Mouse (Mus musculus): Measurements from ENCODE around the gene Setdb1. TPM values are rescaled to one million over a fixed set of nuclear protein-coding genes. Genes with fewer than 3 reads are reported as not detected.
A peak's percentile ranks its signal among the peaks of the same experiment; 100 is the strongest.

Setdb1 gene
- polyA plus RNA-seq, 1 experiment from 2014 or later: 57.2 TPM

DNA sequence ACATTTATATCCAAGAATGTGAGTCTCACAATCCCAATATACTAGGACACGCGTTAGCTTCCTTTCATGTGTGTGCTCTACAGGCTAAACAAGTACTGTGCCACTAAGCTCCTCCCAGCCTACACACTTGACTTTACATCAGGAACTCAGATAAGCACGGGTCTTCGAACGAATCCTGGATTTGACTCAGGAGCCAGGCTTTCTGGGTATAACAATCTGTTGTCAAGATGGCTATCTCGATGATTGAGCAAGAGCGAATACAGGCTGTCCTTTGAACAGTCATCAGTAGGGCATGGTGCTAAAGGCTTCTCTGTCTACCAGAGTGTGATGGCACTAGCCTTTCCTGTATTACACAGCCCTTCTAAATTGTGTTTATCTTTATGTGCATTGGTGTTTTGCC, 59.0 kb downstream of the Setdb1 start:
- 94% methylated on average over 7 of the region's 7 CpGs for WGBS
- Histone ChIP-seq H3K9me3 (no peaks in the 10 kb centered on the region), H3K27ac (no peak overlapping the region), H3K9ac (no peak overlapping the region), H3K4me3 (no peak overlapping the region), H3K4me1 (no peaks in the 10 kb centered on the region), H3K27me3 (replicated peaks) (no peaks in the 10 kb centered on the region), H3K36me3 (peaks cover 43% of the 10 kb centered on the region), H3K4me2 (replicated peaks) (no peak overlapping the region)
- ATAC-seq (ENCODE audit: low FRiP score, low read depth): no peak

DNA sequence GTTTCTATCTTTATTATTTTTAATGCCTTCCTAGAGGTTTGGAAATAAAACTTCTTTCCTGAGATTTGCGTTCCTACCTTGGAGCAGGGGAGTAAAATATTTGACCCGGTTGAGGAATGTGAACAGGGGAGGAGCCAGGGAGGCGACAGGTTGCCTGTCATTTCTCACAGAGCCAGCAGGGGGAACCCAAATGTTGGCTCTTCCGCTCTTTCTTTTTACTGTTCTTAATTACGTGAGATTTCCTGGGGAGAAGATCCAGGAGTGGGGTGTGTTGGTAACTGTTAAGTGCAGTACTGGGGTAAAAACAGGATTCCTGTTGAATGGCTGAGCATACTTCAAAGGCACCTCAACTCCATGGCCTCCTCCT, 60.9 kb downstream of the Setdb1 start:
- Histone ChIP-seq H3K4me1 (no peaks in the 10 kb centered on the region), H3K9me3 (no peaks in the 10 kb centered on the region), H3K27ac (no peak overlapping the region), H3K9ac (no peak overlapping the region), H3K36me3 (peaks cover 53% of the 10 kb centered on the region), H3K27me3 (replicated peaks) (no peaks in the 10 kb centered on the region), H3K4me2 (replicated peaks) (no peak overlapping the region), H3K4me3 (no peak overlapping the region)
- WGBS: 7% methylated on average over 5 of the region's 5 CpGs
- ATAC-seq (ENCODE audit: low FRiP score, low read depth): no peak

DNA sequence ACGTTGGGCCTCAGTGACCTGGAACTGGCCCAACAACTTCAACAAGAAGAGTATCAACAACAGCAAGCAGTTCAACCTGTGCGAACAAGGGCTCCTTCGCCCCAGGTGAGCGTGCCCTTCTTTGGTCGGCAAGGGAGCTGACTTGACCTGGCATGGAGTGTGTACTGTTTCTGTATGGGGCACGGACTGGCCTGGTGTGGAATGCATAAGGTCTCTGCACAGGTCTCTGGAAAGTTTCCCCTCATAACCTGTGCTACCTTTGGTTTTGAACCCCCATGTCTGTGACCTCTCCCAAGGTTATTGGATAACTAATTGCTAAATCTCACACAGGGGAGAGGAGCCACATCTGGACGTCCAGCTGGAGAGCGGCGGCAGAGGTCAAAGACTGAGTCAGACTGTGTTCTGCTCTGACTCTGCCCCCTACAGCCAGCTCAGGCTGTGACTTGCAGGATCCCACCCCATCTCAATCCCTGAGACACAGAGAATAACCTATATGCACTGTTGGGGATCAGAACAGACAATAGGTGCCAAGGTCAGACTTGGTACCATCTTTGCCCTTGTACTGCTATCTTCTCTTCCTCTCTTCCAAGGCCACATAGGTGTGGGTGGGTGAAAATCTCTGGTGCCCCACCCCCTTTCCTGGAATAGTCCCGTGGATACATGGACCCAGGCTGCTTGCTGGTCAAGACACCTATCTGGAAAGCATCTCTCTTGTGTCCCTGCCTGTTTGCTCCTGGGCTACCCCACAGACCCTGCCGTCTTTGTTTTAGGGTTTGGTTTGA, 61.5 kb downstream of the Setdb1 start:
- H3K27me3 ChIP-seq (replicated peaks): no peaks in the 10 kb centered on the region
- H3K4me3 ChIP-seq: no peak overlapping the region
- no peaks in the 10 kb centered on the region for H3K9me3 ChIP-seq
- WGBS: 80% methylated on average over 11 of the region's 11 CpGs
- H3K4me2 ChIP-seq (replicated peaks): no peak overlapping the region
- ATAC-seq (ENCODE audit: low FRiP score, low read depth): 0 out of 2 replicates have a peak, but pooled peaks have one; percentile 2
- peaks cover 58% of the 10 kb centered on the region for H3K36me3 ChIP-seq
- H3K4me1 ChIP-seq: no peaks in the 10 kb centered on the region
- no peak overlapping the region for H3K9ac ChIP-seq
- no peak overlapping the region for H3K27ac ChIP-seq

DNA sequence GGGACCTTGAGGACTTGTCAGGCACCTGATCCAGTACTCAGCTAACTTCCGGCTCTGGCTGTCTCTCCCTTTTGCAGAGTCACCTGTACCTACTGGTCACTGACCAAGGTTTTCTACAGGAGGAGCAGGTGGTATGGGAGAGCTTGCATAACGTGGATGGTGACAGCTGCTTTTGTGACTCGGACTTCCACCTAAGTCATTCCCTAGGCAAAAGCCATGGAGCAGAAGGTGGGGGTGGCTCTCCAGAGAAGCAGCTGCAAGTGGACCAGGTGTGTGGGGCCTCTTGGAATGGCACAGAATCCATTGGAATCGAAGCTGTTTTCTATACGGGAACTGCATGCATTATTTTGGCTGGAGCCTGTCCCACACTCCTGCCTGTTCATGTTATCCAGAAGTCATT, 62.3 kb downstream of the Setdb1 start:
- no peaks in the 10 kb centered on the region for H3K9me3 ChIP-seq
- H3K4me2 ChIP-seq (replicated peaks): no peak overlapping the region
- H3K4me1 ChIP-seq: no peaks in the 10 kb centered on the region
- H3K36me3 ChIP-seq: peaks cover 66% of the 10 kb centered on the region
- no peak for ATAC-seq (ENCODE audit: low FRiP score, low read depth)
- no peaks in the 10 kb centered on the region for H3K27me3 ChIP-seq (replicated peaks)
- H3K9ac ChIP-seq: no peak overlapping the region
- WGBS: 91% methylated on average over 5 of the region's 5 CpGs
- H3K27ac ChIP-seq: no peak overlapping the region
- H3K4me3 ChIP-seq: no peak overlapping the region

DNA sequence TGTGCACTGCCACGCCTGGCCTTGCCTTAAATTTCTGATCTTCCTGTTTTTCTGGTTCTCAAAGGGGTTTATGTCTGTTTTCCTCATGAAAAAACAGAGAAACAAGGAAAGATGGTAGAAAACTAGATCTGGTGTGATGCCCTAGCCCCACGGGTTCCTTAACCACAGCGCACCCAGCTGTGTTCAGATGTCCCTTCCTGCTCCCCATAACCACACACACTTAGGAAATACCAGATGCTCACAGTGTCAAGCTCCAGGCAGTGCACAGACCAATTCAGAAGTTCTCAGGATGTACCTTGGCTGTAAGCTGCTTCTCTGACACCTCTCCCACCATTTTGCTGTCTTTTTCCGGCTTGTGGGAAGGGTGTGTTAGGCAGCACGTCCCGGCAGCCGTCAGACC, 62.7 kb downstream of the Setdb1 start:
- H3K9ac ChIP-seq: no peak overlapping the region
- H3K4me1 ChIP-seq: no peaks in the 10 kb centered on the region
- no peak overlapping the region for H3K4me2 ChIP-seq (replicated peaks)
- H3K27me3 ChIP-seq (replicated peaks): no peaks in the 10 kb centered on the region
- no peak for ATAC-seq (ENCODE audit: low FRiP score, low read depth)
- 90% methylated on average over 7 of the region's 7 CpGs for WGBS
- no peaks in the 10 kb centered on the region for H3K9me3 ChIP-seq
- peaks cover 70% of the 10 kb centered on the region for H3K36me3 ChIP-seq
- H3K4me3 ChIP-seq: no peak overlapping the region
- no peak overlapping the region for H3K27ac ChIP-seq

DNA sequence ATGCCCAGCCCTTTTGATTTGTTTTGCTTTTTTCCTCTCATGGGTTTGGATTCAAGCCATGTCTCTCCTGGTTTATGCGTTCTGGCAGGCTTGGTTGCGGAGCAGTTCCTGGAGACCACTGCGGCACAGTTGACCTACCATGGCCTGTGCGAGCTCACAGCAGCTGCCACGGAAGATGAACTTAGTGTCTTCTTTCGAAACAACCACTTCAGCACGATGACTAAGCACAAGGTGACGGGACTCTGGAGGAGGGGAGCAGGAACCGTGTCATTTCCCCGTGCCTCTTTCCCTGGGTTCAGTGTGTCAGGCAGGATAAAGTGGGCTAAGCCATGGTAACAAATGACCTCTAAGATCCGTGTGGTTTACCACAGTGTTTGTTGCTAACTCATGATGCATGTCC, 63.5 kb downstream of the Setdb1 start:
- Histone ChIP-seq H3K36me3 (peaks cover 74% of the 10 kb centered on the region), H3K4me1 (no peaks in the 10 kb centered on the region), H3K27ac (no peak overlapping the region), H3K4me3 (no peak overlapping the region), H3K4me2 (replicated peaks) (no peak overlapping the region), H3K27me3 (replicated peaks) (no peaks in the 10 kb centered on the region), H3K9ac (no peak overlapping the region), H3K9me3 (no peaks in the 10 kb centered on the region)
- no peak for ATAC-seq (ENCODE audit: low FRiP score, low read depth)
- 88% methylated on average over 11 of the region's 11 CpGs for WGBS

DNA sequence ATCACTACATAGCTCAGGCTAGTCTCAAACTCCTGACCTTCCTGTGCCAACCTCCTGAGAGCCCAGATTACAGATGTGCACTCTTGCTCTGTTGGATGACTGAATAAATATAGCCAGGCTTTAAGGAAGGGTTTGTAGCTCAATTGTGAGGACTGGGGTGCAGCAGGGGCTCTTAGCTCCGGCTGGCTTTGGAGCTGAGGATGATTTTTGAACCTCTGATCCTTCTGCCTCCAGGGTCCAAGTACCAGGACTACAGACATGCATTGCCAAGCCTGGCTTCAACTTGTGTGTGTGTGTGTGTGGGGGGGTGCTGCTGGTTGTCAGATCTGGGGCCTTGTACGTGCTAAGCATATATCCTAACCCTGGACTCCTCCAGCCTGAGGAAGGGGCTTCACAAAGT, 64.1 kb downstream of the Setdb1 start:
- Histone ChIP-seq H3K9me3 (no peaks in the 10 kb centered on the region), H3K4me2 (replicated peaks) (no peak overlapping the region), H3K27me3 (replicated peaks) (no peaks in the 10 kb centered on the region), H3K9ac (no peak overlapping the region), H3K4me3 (no peak overlapping the region), H3K4me1 (no peaks in the 10 kb centered on the region), H3K36me3 (peaks cover 80% of the 10 kb centered on the region), H3K27ac (no peak overlapping the region)
- ATAC-seq (ENCODE audit: low FRiP score, low read depth): no peak
- 83% methylated on average over 2 of the region's 2 CpGs for WGBS

DNA sequence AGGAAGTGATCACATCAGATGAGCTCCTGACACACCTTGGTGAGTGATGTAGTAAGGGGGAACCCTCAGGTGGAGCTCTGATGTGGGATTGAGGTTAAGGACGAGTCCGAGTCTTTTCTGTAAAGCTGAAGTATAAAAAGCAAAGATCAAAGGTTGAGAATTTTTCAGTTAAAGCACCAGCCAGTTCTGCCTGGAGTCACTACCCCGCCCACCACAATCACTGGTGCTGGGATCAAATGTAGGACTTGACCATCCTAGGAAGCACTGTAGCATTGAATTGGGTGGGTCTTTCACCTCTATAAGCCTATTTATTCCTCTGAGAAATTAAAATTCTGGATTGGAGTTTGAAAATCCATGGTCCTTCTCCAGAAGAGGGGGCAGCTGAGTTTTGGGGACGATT, 66.0 kb downstream of the Setdb1 start:
- 90% methylated on average over 4 of the region's 4 CpGs for WGBS
- Histone ChIP-seq H3K9ac (no peak overlapping the region), H3K27ac (no peak overlapping the region), H3K4me1 (no peaks in the 10 kb centered on the region), H3K4me2 (replicated peaks) (no peak overlapping the region), H3K27me3 (replicated peaks) (no peaks in the 10 kb centered on the region), H3K36me3 (peaks cover 74% of the 10 kb centered on the region), H3K4me3 (no peak overlapping the region), H3K9me3 (no peaks in the 10 kb centered on the region)
- ATAC-seq (ENCODE audit: low FRiP score, low read depth): no peak

DNA sequence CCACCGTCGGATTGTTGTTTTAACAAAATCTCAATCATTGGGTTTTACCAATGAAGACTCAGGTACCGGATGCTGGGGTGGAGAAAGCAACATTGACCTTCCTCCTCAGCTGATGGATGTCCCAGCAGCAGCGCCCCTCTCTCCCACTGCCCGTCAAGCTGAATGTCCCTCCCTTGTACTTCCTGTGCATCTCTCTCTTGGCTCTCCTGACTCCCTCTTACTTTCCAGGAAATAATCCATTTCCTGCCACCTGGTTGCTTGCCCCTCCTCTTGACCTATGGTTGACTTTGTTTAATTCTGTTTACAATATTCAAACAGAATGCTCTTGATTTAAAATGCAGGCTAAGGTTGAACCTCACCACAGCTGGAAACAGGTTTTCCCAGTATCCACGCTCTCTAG, 66.8 kb downstream of the Setdb1 start:
- Histone ChIP-seq H3K27me3 (replicated peaks) (no peaks in the 10 kb centered on the region), H3K36me3 (peaks cover 68% of the 10 kb centered on the region), H3K27ac (no peak overlapping the region), H3K9me3 (no peaks in the 10 kb centered on the region), H3K4me2 (replicated peaks) (no peak overlapping the region), H3K4me3 (no peak overlapping the region), H3K4me1 (0 out of 2 replicates have a peak, but pooled peaks cover under 1% of the 10 kb centered on the region), H3K9ac (no peak overlapping the region)
- WGBS: 82% methylated on average over 6 of the region's 6 CpGs
- no peak for ATAC-seq (ENCODE audit: low FRiP score, low read depth)

DNA sequence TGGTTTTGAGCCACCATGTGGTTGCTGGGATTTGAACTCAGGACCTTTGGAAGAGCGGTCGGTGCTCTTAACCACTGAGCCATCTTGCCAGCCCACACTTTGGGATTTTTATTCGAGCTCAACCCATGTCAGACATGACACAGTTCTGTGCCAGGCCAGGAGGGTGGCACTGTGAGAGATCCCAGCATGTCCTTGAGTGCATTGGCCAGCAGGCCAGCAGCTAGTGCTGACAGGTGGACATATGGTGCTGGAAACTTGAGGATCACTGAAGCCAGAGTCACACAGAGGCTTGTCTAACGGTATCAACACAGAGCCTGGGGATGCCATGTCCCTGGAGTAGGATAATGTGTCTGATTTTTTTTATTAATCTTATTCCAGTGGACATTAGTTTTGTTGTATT, 67.6 kb downstream of the Setdb1 start:
- 0 out of 2 replicates have a peak, but pooled peaks cover 8% of the 10 kb centered on the region for H3K4me1 ChIP-seq
- no peaks in the 10 kb centered on the region for H3K9me3 ChIP-seq
- peaks cover 60% of the 10 kb centered on the region for H3K36me3 ChIP-seq
- WGBS: 93% methylated on average over 4 of the region's 4 CpGs
- ATAC-seq (ENCODE audit: low FRiP score, low read depth): no peak
- no peak overlapping the region for H3K4me2 ChIP-seq (replicated peaks)
- no peak overlapping the region for H3K9ac ChIP-seq
- no peak overlapping the region for H3K4me3 ChIP-seq
- no peaks in the 10 kb centered on the region for H3K27me3 ChIP-seq (replicated peaks)
- H3K27ac ChIP-seq: no peak overlapping the region

DNA sequence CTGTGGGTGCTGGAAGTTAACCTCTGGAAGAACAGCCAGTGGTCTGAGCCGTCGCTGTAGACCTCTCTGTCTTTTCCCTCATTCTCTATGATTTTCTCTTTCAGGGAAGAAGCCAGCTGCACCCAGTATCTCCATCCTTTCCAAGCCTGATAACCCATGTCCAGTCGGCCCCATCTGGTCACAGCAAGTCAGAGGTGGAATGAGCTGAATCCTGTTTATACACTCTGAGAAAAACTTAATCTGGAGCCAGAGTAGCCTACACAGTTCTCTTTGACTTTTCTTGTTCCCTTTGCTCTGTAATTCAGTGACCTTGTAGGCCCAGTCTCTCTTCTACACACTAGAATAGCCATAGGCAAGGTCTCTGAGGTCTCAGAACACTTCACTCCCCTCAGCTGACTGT, 69.5 kb downstream of the Setdb1 start:
- Histone ChIP-seq H3K36me3 (peaks cover 43% of the 10 kb centered on the region), H3K9ac (no peak overlapping the region), H3K27ac (no peak overlapping the region), H3K9me3 (no peaks in the 10 kb centered on the region), H3K4me1 (peaks cover 17% of the 10 kb centered on the region), H3K27me3 (replicated peaks) (no peaks in the 10 kb centered on the region), H3K4me2 (replicated peaks) (no peak overlapping the region), H3K4me3 (no peak overlapping the region)
- no peak for ATAC-seq (ENCODE audit: low FRiP score, low read depth)
- 87% methylated on average over 3 of the region's 3 CpGs for WGBS

DNA sequence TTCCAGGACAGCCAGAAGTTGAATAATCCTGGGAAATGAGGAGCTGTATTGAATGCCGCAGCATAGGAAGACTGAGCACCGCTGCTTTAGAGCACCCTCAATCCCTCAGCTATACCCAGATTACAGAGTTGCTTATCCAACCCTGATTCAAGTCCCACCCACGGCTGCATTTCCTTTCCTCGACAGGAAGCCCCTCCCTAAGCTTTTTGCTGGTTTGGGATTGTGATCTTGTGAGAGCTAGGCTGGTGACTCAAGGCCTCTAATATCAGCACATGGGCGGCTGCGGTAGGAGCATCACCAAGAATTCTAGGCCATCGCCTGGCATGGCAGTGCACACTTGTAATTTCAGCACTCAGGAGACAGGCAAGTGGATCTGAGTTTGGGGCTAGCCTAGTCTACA, 70.5 kb downstream of the Setdb1 start:
- Histone ChIP-seq H3K27me3 (replicated peaks) (no peaks in the 10 kb centered on the region), H3K4me1 (peaks cover 17% of the 10 kb centered on the region), H3K4me3 (no peak overlapping the region), H3K9ac (no peak overlapping the region), H3K36me3 (peaks cover 37% of the 10 kb centered on the region), H3K9me3 (no peaks in the 10 kb centered on the region), H3K4me2 (replicated peaks) (no peak overlapping the region), H3K27ac (no peak overlapping the region)
- ATAC-seq (ENCODE audit: low FRiP score, low read depth): no peak
- WGBS: 89% methylated on average over 7 of the region's 7 CpGs

DNA sequence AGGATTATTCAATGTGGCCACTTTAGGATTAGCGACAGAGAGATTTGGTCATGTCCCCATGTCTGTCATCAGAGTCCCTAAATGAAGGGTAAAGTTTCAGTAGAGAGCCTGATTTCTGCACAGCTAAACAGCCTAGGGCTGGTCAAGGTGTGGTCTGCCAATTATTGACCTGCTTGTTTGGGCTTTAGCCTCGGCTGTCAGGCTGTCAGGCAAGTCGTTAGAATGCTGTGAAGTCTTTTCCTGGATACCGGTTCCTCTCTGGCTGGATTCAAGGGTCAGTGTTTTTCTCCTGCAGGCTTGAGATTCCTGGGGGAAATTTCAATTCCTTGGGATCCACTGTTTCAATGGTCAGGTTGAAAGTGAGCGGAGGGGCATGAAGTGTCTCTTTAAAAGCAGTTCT, 71.0 kb downstream of the Setdb1 start:
- no peak overlapping the region for H3K4me2 ChIP-seq (replicated peaks)
- ATAC-seq (ENCODE audit: low FRiP score, low read depth): no peak
- peaks cover 36% of the 10 kb centered on the region for H3K36me3 ChIP-seq
- no peak overlapping the region for H3K9ac ChIP-seq
- no peaks in the 10 kb centered on the region for H3K27me3 ChIP-seq (replicated peaks)
- WGBS: 81% methylated on average over 5 of the region's 5 CpGs
- H3K9me3 ChIP-seq: no peaks in the 10 kb centered on the region
- H3K4me1 ChIP-seq: peaks cover 17% of the 10 kb centered on the region
- H3K27ac ChIP-seq: no peak overlapping the region
- no peak overlapping the region for H3K4me3 ChIP-seq
